Mouse (Mus musculus) lung, postnatal 4 days (tissue): ENCODE measurements around the gene Naxd.
A peak's percentile ranks its signal among the peaks of the same experiment; 100 is the strongest.
"Not testable (repeated sequence)": the region's sequence is repeated elsewhere in the genome, so short reads cannot be mapped to it uniquely, and the experiment has no call there.

Source experiments
- DNase-seq, 2 experiments: peaks; one replicate each; pipeline ENCODE4 v3.0.0; 2021

Naxd gene

DNA sequence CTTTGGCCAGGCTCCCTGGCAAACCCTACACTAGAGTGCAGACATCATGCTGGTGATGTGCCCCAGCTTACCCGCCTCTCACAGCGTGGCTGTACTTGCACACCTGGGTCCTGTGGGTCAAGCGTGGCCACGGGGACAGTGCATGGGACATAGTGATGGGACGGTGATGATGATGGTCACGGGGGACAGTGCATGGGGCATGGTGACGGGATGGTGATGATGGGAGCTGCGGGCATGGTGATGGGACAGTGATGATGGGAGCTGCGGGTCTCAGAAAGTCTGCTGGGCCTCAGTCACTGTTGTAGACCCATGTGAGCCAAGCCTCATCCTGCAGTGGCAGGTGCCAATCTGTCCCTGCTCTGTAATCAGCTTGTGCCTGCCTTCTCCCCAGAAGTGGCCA, 19.0 kb downstream of the Naxd start:
- DNase-seq: peak in 1 of 2 experiments; percentile 21

- peak; percentile 26 to 86 for DNase-seq
These were observed 20.2 kb downstream of the Naxd start for GRCm38 (mm10) chr8:11517366-11518055.

DNA sequence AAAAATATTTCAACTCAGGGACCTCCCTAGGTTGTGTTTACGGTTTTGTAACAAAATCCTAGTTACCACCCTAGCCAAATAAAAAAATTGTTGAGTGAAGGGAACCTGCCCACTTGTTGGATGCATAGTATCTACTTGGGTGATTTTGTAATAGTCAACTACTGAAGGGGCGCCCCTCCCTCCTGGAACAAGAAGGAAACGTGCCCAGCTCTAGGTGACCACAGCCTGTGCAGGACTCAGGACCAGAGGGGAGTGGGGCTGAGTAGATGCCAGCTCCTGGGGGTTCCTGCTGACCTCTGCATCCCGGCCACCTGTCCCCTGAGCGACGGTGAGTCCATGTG, 20.7 kb downstream of the Naxd start:
- peak in 1 of 2 experiments; percentile 47 for DNase-seq

GRCm38 (mm10) chr8:11518676-11519075, 21.4 kb downstream of the Naxd start:
- DNase-seq: peak; percentile 55 to 71

GRCm38 (mm10) chr8:11523331-11523730, 26.0 kb downstream of the Naxd start:
- DNase-seq: peak in 1 of 2 experiments; percentile 18

DNA sequence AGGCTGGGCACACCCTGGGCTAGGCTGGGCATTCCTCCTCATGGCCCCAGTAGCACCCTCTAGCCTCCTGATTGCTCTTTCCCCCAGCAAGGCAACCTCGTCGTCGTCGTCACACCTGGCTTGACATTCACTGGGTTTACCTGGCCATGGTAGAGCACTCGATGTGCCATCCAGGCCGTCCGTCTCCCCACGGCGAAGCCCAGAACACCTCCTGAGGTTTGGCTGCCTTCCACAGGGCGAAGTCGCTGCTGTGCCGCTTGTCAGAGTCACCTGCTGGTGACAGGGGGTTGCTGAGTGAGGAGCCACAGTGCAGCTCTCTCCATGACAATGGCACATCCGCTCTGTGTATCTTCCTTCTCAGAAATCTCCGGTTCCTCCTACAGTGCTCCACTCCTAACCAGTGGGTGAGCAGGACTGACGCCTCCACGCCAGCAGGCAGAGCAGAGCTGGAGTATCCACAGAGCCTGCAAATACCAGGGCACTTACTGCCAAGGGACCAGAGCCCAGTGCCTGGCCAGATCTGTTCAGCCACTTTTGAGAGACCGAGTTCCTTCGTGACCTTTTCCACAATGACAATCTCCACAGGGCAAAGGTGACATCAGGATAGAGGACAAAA, 33.0 kb downstream of the Naxd start:
- DNase-seq: peak in 1 of 2 experiments; percentile 16

GRCm38 (mm10) chr8:11530849-11531248, 33.5 kb downstream of the Naxd start:
- DNase-seq: no peak

GRCm38 (mm10) chr8:11534494-11534893, 37.2 kb downstream of the Naxd start:
- no peak for DNase-seq

GRCm38 (mm10) chr8:11539049-11539448, 41.7 kb downstream of the Naxd start:
- DNase-seq: no peak

DNA sequence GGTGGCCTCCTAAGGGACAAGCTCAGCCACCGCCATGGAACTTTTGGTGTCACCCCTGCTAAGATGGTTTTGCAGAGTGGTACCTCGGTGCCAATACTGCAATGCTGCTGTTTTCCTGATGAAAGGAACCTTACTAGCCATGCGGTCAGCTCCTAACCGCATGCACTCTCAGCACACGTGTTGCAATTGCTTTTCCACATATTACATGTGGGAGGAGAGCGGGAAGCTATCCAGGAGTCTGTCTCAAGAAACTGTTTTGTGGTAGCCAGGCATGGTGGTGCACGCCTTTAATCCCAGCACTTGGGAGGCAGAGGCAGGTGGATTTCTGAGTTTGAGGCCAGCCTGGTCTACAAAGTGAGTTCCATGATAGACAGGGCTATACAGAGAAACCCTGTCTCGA, 42.9 kb downstream of the Naxd start:
- DNase-seq: no peak

DNA sequence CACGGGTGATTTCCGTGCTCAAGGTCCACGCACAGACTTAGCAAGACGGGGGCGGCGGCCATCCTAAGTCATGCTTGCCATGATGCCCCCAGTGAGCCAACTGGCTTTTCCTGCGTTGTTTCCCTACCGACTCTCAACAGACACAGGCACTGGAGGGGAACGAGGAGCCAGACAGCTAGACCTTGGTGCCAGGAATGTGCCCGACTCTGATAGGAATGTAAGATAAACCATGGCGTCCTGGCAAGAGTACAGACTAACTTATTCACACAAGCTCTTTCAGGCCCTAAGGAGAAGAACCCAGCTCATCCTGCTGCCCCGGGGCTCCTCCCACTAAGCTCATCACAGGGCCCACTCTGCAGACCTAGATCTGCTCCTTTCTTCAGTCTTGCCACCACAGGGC, 44.7 kb downstream of the Naxd start:
- DNase-seq: no peak

DNA sequence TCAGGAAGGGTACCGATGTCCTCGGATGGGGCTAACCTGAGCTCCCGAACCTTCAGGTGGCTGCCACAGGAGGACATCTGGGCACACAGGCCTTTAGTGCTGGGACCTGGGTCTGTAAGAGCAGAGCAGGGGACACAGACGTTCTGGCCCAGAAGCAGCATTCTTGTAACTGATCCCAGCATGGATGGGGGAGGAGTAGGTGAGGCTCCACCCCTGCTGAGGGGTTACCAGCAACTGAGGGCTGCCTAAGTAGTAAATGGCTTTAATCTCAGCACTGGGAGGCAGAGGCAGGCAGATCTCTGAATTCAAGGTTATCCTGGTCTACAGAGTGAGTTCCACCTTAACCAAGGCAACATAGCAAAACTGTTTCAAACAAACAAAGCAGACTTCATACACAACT, 45.6 kb downstream of the Naxd start:
- no peak for DNase-seq

- DNase-seq: peak; percentile 52 to 68
These were observed 47.1 kb downstream of the Naxd start for GRCm38 (mm10) chr8:11544386-11544785.

- peak in 1 of 2 experiments; percentile 23 for DNase-seq
These were observed 49.8 kb downstream of the Naxd start for GRCm38 (mm10) chr8:11547063-11547462.

DNA sequence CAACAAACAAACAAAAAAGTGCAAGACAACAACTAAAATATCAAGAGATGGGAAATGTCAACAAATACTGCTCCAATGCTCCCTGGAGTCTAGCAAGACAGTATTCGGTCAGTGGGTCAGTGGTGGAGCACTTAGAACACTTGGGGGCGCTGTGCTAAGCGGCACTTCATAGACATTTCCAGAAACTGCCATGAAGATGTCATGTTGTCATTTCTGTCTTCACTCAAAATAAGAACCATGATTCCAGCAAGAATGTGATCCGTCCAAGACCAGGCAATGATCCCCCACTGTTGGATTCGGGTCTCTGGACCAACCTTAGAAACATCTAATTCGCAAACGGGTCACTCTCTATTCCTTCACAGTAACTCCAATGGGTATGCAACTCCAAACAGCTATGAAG, 52.4 kb downstream of the Naxd start:
- peak; percentile 64 to 78 for DNase-seq

DNA sequence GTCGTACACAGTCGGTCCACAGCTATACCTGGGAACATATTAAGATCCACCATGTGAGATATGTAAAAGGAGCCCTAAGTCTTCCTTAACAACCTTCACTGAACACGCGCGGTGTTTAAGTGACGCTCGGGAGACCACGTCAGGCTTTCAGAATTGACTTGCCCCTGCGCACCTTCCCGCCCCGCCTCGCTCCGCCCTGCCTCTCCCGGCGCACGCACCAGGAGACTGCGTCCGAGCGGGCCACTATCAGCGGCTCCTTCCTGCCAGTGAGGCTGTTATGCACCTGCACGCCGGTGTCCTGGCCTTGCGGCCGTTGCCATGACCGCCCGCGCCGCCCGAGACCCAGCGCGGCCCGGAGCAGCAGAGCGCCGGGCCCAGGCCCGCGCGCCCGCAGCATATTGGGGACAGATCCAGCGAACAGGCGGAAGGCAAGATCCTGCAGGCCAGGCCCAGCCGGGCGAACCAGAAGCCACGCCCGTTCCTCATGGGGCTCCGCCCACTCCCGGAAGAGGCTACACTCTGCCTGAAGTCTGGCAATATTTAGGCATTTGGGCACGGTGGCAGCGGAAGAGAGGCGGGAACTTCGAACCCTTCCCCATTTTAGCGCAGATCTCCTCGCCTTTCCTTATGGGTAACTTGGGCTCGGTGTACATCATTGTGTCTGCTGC, 53.1 kb downstream of the Naxd start, which contains the start of gene Cars2:
Gene Cars2, minus strand, starts transcription at position 503 of the 668 bp plus-strand sequence.
- DNase-seq: peak; percentile 95 to 96

GRCm38 (mm10) chr8:11551497-11551896, 54.2 kb downstream of the Naxd start:
- not testable (repeated sequence) for DNase-seq

DNA sequence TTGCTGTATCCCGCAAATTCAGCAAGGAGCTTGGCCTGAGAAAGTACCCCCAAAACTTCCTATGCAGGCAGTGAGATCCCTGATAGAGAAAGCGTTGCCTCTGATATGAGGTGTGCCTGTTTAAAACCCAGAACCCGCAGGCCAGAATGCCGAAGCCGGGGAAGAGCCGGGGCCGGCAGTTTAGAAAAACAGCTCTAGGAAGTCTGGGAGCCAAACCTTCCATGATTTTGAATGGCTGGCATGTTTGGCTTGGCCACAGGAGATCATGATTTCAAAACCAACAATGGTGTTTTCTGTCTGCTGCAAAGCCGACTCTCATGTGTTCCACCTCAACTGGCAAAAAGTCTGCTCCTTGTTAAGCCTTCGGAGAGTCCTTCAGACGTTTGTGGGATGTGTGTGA, 55.1 kb downstream of the Naxd start:
- DNase-seq: no peak

DNA sequence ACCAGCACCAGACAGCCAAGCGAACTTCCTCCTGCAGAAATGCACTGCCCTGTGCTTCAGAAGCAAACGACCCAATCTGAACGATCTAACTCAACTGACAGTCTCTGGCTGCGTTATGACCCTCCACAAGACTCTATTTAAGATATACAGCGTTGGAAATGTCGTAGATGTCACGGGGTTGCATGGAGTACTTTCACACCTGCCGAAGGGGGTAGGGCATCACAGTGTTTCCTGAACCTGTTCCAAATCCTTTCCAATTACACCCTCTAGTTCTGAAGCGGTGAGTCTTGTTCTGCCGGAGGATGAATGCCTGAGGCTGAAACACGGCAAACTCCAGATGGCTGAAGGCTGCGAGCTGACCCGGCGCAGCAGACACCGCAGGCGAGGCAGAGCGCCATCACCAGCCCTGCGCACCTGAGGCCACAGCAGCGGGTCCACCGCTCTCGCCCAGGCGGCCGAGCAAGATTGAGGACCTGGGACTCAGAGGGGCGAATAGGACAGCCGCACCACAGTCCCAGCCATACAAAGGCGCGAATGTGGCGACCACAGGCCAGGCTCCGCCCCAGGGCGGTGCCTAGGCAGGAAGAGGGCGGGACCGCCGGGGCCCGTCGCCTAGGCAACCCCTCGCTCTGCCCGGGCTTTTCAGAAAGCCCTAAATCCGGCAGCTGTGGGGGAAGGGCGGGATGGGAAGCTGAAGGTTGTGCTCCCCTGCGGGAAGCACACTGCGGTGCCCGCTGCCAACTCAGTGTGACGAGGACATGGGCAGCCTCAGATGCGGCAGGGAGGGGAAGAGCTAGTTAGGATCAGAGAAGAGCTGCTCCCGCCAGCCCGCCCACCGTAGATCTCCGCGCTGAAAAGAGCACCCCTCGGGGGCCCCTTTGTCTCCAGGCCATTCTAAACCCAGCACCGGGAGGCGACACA, 57.8 kb downstream of the Naxd start, which contains the start of gene Ing1:
Gene Ing1, plus strand, starts transcription at position 773 of the 921 bp plus-strand sequence.
- DNase-seq: peak; percentile 96 to 97

- peak; percentile 99 to 100 for DNase-seq
These were observed 58.6 kb downstream of the Naxd start for GRCm38 (mm10) chr8:11555720-11556591.

GRCm38 (mm10) chr8:11556691-11557423, 59.6 kb downstream of the Naxd start:
- peak; percentile 56 to 64 for DNase-seq
